Mouse (Mus musculus): ENCODE data around the gene Spaca4.
A peak's percentile ranks its signal among the peaks of the same experiment; 100 is the strongest.

- peak; percentile 78 for TF ChIP-seq POLR2A (IDR thresholded peaks at IDR 0.05; ENCODE audit: control insufficient read depth, extremely low read depth, insufficient read depth, low read length, poor library complexity)
- 0 out of 2 replicates have a peak, but pooled peaks have one; percentile 43 for TF ChIP-seq CTCF (IDR thresholded peaks at IDR 0.05; ENCODE audit: borderline replicate concordance, control insufficient read depth, extremely low read depth, insufficient read depth, low read length, poor library complexity)
Observed at GRCm38 (mm10) chr7:45715090-45715708, 10.4 kb downstream of the Spaca4 start, which contains the start of gene Rpl18.

Data from thymus, adult 2 months (tissue).